Mouse (Mus musculus) heart, postnatal 0 days (tissue): ENCODE measurements around the gene Capg. TPM values are rescaled to one million over a fixed set of nuclear protein-coding genes. Genes with fewer than 3 reads are reported as not detected.

Experiments used
- ATAC-seq: fragments of 200-750 bp; cut with Nextera tagmentation; 2 replicates; pipeline ENCODE4 v1.8.0; 2017; ENCODE audit warnings: low read depth, moderate number of reproducible peaks, moderate library complexity; ENCODE audit not compliant: insufficient read depth
- DNase-seq: peaks from one replicate; pipeline ENCODE4 v3.0.0-alpha.2; 2016; ENCODE audit warnings: low spot score
- H3K27ac ChIP-seq: fragments of 300-500 bp; sonication (generic); 2 replicates; pipeline ENCODE4 v1.5.1; 2014; ENCODE audit warnings: low read depth, mild to moderate bottlenecking
- H3K27me3 ChIP-seq: fragments of 300-500 bp; sonication (generic); 2 replicates; pipeline ENCODE4 v1.6.1; 2014; ENCODE audit warnings: low read length, mixed read lengths; ENCODE audit not compliant: control insufficient read depth, insufficient read depth
- H3K36me3 ChIP-seq: fragments of 300-500 bp; sonication (generic); replicated peaks from 2 replicates; pipeline ENCODE4 v1.6.1; 2014; ENCODE audit warnings: low read length, mixed read lengths; ENCODE audit not compliant: control insufficient read depth, insufficient read depth
- H3K4me1 ChIP-seq: fragments of 300-500 bp; sonication (generic); 2 replicates; pipeline ENCODE4 v1.6.1; 2014; ENCODE audit warnings: antibody characterized with exemption; ENCODE audit not compliant: control insufficient read depth, insufficient read depth
- H3K4me2 ChIP-seq: fragments of 300-500 bp; sonication (generic); 2 replicates; pipeline ENCODE4 v1.6.1; 2014; ENCODE audit warnings: low read depth, mild to moderate bottlenecking, low read length, moderate library complexity
- H3K4me3 ChIP-seq: fragments of 300-500 bp; sonication (generic); 2 replicates; pipeline ENCODE4 v1.5.1; 2014; ENCODE audit warnings: low read depth, low read length
- H3K9ac ChIP-seq: fragments of 300-500 bp; sonication (generic); replicated peaks from 2 replicates; pipeline ENCODE4 v1.6.1; 2014; ENCODE audit warnings: low read depth, low read length, mixed read lengths
- H3K9me3 ChIP-seq: fragments of 300-500 bp; sonication (generic); replicated peaks from 2 replicates; pipeline ENCODE4 v1.6.1; 2016; ENCODE audit warnings: low read length; ENCODE audit not compliant: control insufficient read depth
- CTCF ChIP-seq: IDR thresholded peaks from 2 replicates; pipeline ENCODE4 v1.5.1; 2016; ENCODE audit warnings: antibody characterized with exemption, control low read depth, low read depth
- EP300 ChIP-seq: IDR thresholded peaks from 2 replicates; pipeline ENCODE4 v1.6.1; 2016; ENCODE audit warnings: antibody characterized with exemption, low read depth
- WGBS: fragments of 180-500 bp; shearing (Covaris S2); extraction: QIAGEN DNeasy Blood & Tissue Kit; methylation state at CpG from one replicate; pipeline ENCODE4 v1.1.7; 2014; 5-methylcytosine and 5-hydroxymethylcytosine counted together
- polyA plus RNA-seq: library from polyadenylated mRNA; unstranded; fragments of >200 nt; fragmentation: Nextera tagmentation; extraction: Ambion mirVana; gene quantifications from 2 replicates; pipeline ENCODE4 v1.2.1, GENCODE M21; 2015
- total RNA-seq: library from RNA; depleted of rRNA; stranded (reverse); fragments of >200 nt; gene quantifications from 2 replicates; pipeline ENCODE4 v1.2.3, GENCODE M21; 2014; ENCODE audit warnings: low replicate concordance; rRNA removed

The Capg gene
- total and polyA plus RNA-seq, 2 experiments from 2014 or later, result 25.9 to 53.6 TPM

DNA sequence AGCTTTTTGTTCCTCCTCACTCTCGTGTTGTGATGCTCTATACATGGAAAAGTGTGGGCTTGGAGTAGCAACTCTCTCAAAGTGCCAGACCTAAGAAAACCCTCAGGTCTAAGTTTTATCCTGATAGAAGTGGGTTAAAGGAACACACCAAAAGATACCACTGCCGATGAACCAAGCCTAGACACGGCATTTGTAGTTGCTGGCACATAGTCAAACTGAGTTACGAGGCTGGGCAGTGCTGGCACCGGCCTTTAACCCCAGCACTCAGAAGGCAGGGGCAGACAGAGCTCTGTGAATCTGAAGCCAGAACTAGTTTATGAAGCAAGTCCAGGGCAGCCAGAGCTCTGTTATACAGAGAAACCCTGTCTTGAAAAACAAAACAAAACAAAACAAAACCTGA lies 63.5 kb downstream of the Capg start:
- Histone ChIP-seq H3K9me3 (no peaks in the 10 kb centered on the region), H3K4me3 (no peak overlapping the region), H3K9ac (no peak overlapping the region), H3K27me3 (no peaks in the 10 kb centered on the region), H3K4me1 (no peaks in the 10 kb centered on the region), H3K36me3 (peaks cover 88% of the 10 kb centered on the region), H3K27ac (no peak overlapping the region), H3K4me2 (no peak overlapping the region)
- WGBS, result 73% methylated on average over 5 of the region's 5 CpGs
- TF ChIP-seq EP300 (no peak), CTCF (no peak)
- ATAC-seq, result no peak
- no peak for DNase-seq

DNA sequence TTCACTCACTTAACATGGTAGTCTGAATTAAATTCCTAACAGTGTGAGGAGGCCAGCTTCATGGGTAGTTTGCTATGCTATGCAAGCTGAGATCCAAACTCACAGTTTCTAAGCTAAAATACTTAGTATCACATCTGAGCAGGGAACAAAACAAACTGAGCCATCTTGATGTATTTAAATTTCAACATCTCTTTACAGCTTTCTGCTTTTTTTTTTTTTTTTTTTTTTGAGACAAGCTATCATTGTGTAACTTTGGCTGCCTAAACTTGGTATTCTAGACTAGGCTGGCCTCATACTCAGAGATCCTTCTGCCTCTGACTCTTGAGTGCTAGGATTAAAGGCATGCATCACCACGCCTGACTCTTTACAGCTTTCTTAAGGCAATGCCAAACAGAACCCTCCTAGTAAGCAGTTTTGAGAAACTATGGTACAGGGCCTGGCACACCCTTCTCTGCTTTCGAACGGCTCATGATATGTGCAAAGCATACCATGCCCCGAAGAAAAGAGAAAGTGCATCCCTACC lies 64.5 kb downstream of the Capg start:
- DNase-seq (no peak), ATAC-seq (no peak)
- Histone ChIP-seq H3K27ac (no peak overlapping the region), H3K4me2 (no peak overlapping the region), H3K9me3 (no peaks in the 10 kb centered on the region), H3K4me3 (no peak overlapping the region), H3K36me3 (peaks cover 87% of the 10 kb centered on the region), H3K27me3 (no peaks in the 10 kb centered on the region), H3K9ac (no peak overlapping the region), H3K4me1 (no peaks in the 10 kb centered on the region)
- WGBS, result 88% methylated on average over 4 of the region's 4 CpGs
- no peak for TF ChIP-seq EP300

DNA sequence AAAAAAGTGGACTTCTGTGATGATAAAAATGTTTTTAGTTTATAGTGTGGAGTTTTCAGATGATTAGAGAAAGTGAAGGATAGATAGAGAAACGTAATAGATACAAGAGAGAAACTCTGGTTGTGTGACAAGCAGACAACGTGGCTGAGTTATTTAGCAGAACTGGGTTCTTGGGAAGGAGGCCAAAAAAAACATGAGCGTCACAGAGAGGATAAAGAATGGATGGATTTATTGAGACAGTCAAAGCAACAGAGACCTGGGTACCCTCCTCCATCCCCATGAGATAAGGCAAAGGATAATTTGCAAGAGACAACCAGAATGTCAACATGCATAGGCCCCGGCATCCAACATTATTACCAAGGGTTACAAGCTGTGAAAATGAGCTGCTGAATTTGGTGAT lies 66.1 kb downstream of the Capg start:
- WGBS, result 45% methylated on average over 4 of the region's 4 CpGs
- Histone ChIP-seq H3K4me2 (no peak overlapping the region), H3K27me3 (no peaks in the 10 kb centered on the region), H3K4me3 (no peak overlapping the region), H3K27ac (no peak overlapping the region), H3K9me3 (no peaks in the 10 kb centered on the region), H3K9ac (no peak overlapping the region), H3K4me1 (peaks cover 8% of the 10 kb centered on the region; the same call in 1 of the 2 replicates), H3K36me3 (peaks cover 72% of the 10 kb centered on the region)
- no peak for ATAC-seq
- no peak for DNase-seq
- TF ChIP-seq CTCF (no peak), EP300 (no peak)

Other genes starting within 250 kb of the Capg start
- gene Sftpb, start 239.8 kb upstream of the Capg start, total RNA-seq, result 0.84 and 1.7 TPM in 2 replicates
- gene Sftpb, start 239.8 kb upstream of the Capg start, polyA plus RNA-seq, result 0.33 and 0.55 TPM in 2 replicates
- gene Usp39, start 199.2 kb upstream of the Capg start, total RNA-seq, result 50.9 and 59.9 TPM in 2 replicates
- gene Usp39, start 199.2 kb upstream of the Capg start, polyA plus RNA-seq, result 15.8 and 16.9 TPM in 2 replicates
- gene 0610030E20Rik, start 197.1 kb upstream of the Capg start, total RNA-seq, result 7.3 and 12.0 TPM in 2 replicates
- gene 0610030E20Rik, start 197.1 kb upstream of the Capg start, polyA plus RNA-seq, result 11.9 and 12.9 TPM in 2 replicates
- 18.2 and 23.2 TPM in 2 replicates for gene Tmem150a, start 188.9 kb upstream of the Capg start, total RNA-seq
- 8.0 and 9.7 TPM in 2 replicates for gene Tmem150a, start 188.9 kb upstream of the Capg start, polyA plus RNA-seq
- 53.5 and 65.0 TPM in 2 replicates for gene Rnf181, start 177.4 kb upstream of the Capg start, total RNA-seq
- gene Rnf181, start 177.4 kb upstream of the Capg start, polyA plus RNA-seq, result 74.9 and 81.3 TPM in 2 replicates
- gene Vamp5, start 163.9 kb upstream of the Capg start, total RNA-seq, result 19.5 and 39.8 TPM in 2 replicates
- gene Vamp5, start 163.9 kb upstream of the Capg start, polyA plus RNA-seq, result 49.0 and 52.9 TPM in 2 replicates
- 69.8 and 109 TPM in 2 replicates for gene Vamp8, start 153.7 kb upstream of the Capg start, total RNA-seq
- 174 and 175 TPM in 2 replicates for gene Vamp8, start 153.7 kb upstream of the Capg start, polyA plus RNA-seq
- gene Ggcx, start 130.1 kb upstream of the Capg start, total RNA-seq, result 16.8 and 21.9 TPM in 2 replicates
- 13.2 and 16.8 TPM in 2 replicates for gene Ggcx, start 130.1 kb upstream of the Capg start, polyA plus RNA-seq
- 111 and 123 TPM in 2 replicates for gene Mat2a, start 104.8 kb upstream of the Capg start, total RNA-seq
- 200 and 229 TPM in 2 replicates for gene Mat2a, start 104.8 kb upstream of the Capg start, polyA plus RNA-seq
- gene Sh2d6, start 22.7 kb upstream of the Capg start, total RNA-seq, result not detected in 2 replicates
- gene Sh2d6, start 22.7 kb upstream of the Capg start, polyA plus RNA-seq, result not detected in 2 replicates
- 21.9 and 30.9 TPM in 2 replicates for gene Elmod3, start 54.0 kb downstream of the Capg start, total RNA-seq
- 17.6 and 18.6 TPM in 2 replicates for gene Elmod3, start 54.0 kb downstream of the Capg start, polyA plus RNA-seq
- gene Retsat, start 54.1 kb downstream of the Capg start, total RNA-seq, result 21.8 and 41.8 TPM in 2 replicates
- gene Retsat, start 54.1 kb downstream of the Capg start, polyA plus RNA-seq, result 64.4 and 69.1 TPM in 2 replicates
- gene Tgoln1, start 72.6 kb downstream of the Capg start, total RNA-seq, result 16.4 and 22.5 TPM in 2 replicates
- 19.4 and 21.3 TPM in 2 replicates for gene Tgoln1, start 72.6 kb downstream of the Capg start, polyA plus RNA-seq
- 1.3 and 8.8 TPM in 2 replicates for gene Tcf7l1, start 244.9 kb downstream of the Capg start, total RNA-seq
- 9.0 and 9.2 TPM in 2 replicates for gene Tcf7l1, start 244.9 kb downstream of the Capg start, polyA plus RNA-seq